Mouse (Mus musculus): Measurements from ENCODE around the gene Lpp.

DNA sequence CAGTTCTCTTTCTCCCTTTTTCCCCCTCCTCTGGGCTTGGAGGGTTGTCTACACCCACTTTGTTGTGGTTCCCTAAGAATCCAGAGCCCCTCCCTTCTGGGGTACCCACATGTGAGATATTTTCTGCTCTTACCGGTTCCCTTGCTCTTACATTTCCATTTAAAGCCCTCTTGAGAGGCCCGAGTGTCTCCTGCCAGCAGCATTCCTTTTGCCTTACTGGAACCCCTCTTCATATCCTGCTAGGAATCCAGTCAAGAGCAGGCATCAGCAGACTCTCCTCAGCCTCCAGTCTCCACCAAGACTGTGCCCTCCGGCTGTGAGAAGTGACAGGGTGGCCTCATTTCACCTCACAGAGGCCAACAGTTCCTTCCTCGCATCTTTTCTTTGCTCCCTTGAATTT, 24.7 kb downstream of the Lpp start:
- TF ChIP-seq GATA1 (IDR thresholded peaks at IDR 0.05; ENCODE audit: borderline replicate concordance, low read length) (no peak), FLI1 (IDR thresholded peaks at IDR 0.05; ENCODE audit: low read length) (no peak)

Data from megakaryocyte, embryonic 14.5 days (primary cell).